Mouse (Mus musculus): ENCODE data around the gene Wfdc17.

The Wfdc17 gene

GRCm38 (mm10) chr11:83740443-83740991 lies 36.7 kb downstream of the Wfdc17 start:
- DNase-seq (ENCODE audit: low spot score) = no peak

GRCm38 (mm10) chr11:83741841-83742240 lies 38.0 kb downstream of the Wfdc17 start:
- no peak for DNase-seq (ENCODE audit: low spot score)

- DNase-seq (ENCODE audit: low spot score) = no peak
Observed at GRCm38 (mm10) chr11:83742731-83743355, 39.1 kb downstream of the Wfdc17 start.

- no peak for DNase-seq (ENCODE audit: low spot score)
Observed at GRCm38 (mm10) chr11:83743525-83743924, 39.7 kb downstream of the Wfdc17 start.

- DNase-seq (ENCODE audit: low spot score) = no peak
Observed at GRCm38 (mm10) chr11:83746152-83746551, 42.4 kb downstream of the Wfdc17 start.

GRCm38 (mm10) chr11:83746681-83747080 lies 42.9 kb downstream of the Wfdc17 start, which contains the start of gene Wfdc21:
Gene Wfdc21 (plus strand): TSS chr11:83746940.
- no peak for DNase-seq (ENCODE audit: low spot score)

GRCm38 (mm10) chr11:83747376-83748265 lies 43.8 kb downstream of the Wfdc17 start:
- DNase-seq (ENCODE audit: low spot score) = no peak

GRCm38 (mm10) chr11:83753581-83754181 lies 49.9 kb downstream of the Wfdc17 start, which contains the start of gene Heatr6:
Gene Heatr6 (plus strand): TSS chr11:83753696.
- DNase-seq (ENCODE audit: low spot score) = peak; percentile 79

GRCm38 (mm10) chr11:83754227-83754626 lies 50.4 kb downstream of the Wfdc17 start:
- DNase-seq (ENCODE audit: low spot score) = no peak

Measured in layer of hippocampus, adult 9-10 months (tissue).